Mouse (Mus musculus) large intestine, adult 2 months (tissue): ENCODE data around the gene Hs2st1. TPM values are rescaled to one million over a fixed set of nuclear protein-coding genes. Genes with fewer than 3 reads are reported as not detected.

Experiments used
- DNase-seq: peaks from one replicate; pipeline ENCODE4 v3.0.0-alpha.2; 2012; ENCODE audit warnings: low read depth, low spot score
- WGBS: fragments of 180-500 bp; shearing (Covaris S2); methylation state at CpG from one replicate; pipeline ENCODE4 v1.1.7; 2018; 5-methylcytosine and 5-hydroxymethylcytosine counted together
- polyA plus RNA-seq: library from polyadenylated mRNA; depleted of rRNA; stranded (reverse); fragments of >200 nt; gene quantifications from 2 replicates; pipeline ENCODE4 v1.2.3, GENCODE M21; 2012

Hs2st1 gene
- polyA plus RNA-seq, 1 experiment = 3.2 TPM

- 81% methylated on average over 8 of the region's 8 CpGs for WGBS
- DNase-seq = no peak
Measured at GRCm38 (mm10) chr3:144589189-144589890, 19.4 kb upstream of the Hs2st1 start.

DNA sequence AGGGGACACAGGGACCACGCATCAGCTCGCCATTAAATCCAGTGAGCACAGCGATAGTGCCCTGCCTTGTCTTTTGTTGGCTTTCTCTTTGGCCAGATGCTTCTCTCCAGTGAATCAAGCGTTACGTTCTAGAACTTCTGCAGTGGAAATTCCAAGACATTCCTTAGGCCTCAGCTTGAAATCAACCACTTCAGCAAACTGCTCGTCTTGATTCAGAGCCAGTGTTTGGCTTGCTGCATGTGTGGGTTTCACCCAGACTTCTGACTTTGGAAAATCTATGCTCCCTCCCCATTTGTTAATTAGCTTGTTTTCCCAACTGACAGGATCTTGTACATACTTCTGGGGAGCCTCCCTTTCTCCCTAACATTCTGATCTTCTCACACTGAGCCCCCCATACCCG, 16.8 kb upstream of the Hs2st1 start:
- WGBS = 72% methylated on average over 7 of the region's 7 CpGs
- DNase-seq = no peak

GRCm38 (mm10) chr3:144584789-144585553, 15.0 kb upstream of the Hs2st1 start:
- WGBS = 82% methylated on average over 6 of the region's 6 CpGs
- no peak for DNase-seq

DNA sequence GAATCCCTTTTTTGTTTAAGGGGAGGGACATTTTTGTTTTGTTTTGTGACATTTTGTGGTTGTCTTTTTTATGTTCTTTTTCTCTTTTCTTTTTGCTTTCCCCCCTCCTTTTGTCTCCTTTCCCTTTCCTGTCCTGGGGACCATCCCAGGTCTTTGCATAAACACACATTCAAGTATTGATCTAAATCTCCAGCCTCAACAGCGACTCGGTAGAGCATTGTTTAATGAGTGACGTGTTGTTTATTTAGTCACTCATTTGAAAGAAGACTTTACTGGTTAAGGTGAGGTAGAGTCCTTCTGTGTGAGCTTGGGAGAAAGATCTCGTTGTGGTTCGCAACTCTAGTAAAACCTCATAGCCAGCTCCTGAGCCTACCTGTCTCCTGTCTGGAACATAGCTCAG, 13.8 kb upstream of the Hs2st1 start:
- 34% methylated on average over 5 of the region's 5 CpGs for WGBS
- no peak for DNase-seq

DNA sequence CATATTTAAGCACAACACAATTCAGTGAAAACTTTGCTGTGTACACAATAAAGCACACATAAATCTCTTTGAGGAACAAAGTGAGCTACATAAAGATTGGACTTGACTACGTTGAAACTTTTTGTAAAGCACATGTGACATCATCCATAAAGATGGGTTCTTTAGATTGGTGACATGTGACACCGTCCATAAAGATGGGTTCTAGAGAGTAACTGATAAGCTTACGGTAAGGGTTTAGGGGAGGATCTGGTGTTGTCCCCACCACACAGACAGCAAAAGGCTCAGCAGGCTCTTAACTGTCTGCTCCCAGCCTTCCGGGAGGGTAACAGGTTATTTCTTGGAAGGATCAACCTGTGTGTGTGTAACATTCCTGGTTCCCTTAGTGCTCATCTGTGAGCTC, 12.3 kb upstream of the Hs2st1 start:
- 78% methylated on average over 4 of the region's 4 CpGs for WGBS
- no peak for DNase-seq

GRCm38 (mm10) chr3:144581842-144582241, 11.9 kb upstream of the Hs2st1 start:
- 77% methylated on average over 3 of the region's 3 CpGs for WGBS
- DNase-seq = no peak

- 75% methylated on average over 7 of the region's 7 CpGs for WGBS
- no peak for DNase-seq
Measured at GRCm38 (mm10) chr3:144580281-144580680, 10.3 kb upstream of the Hs2st1 start.

GRCm38 (mm10) chr3:144579796-144580195, 9.8 kb upstream of the Hs2st1 start:
- 75% methylated on average over 5 of the region's 5 CpGs for WGBS
- DNase-seq = no peak

GRCm38 (mm10) chr3:144578921-144579320, 8.9 kb upstream of the Hs2st1 start:
- WGBS = 79% methylated on average over 4 of the region's 4 CpGs
- no peak for DNase-seq

GRCm38 (mm10) chr3:144577366-144578340, 7.7 kb upstream of the Hs2st1 start:
- no peak for DNase-seq
- 26% methylated on average over 10 of the region's 10 CpGs for WGBS

- WGBS = 92% methylated on average over 7 of the region's 7 CpGs
- DNase-seq = no peak
Measured at GRCm38 (mm10) chr3:144574256-144574655, 4.3 kb upstream of the Hs2st1 start.

GRCm38 (mm10) chr3:144570816-144571487, 971 bp upstream of the Hs2st1 start:
- under 1% methylated on average over 25 of the region's 25 CpGs for WGBS
- DNase-seq = no peak

DNA sequence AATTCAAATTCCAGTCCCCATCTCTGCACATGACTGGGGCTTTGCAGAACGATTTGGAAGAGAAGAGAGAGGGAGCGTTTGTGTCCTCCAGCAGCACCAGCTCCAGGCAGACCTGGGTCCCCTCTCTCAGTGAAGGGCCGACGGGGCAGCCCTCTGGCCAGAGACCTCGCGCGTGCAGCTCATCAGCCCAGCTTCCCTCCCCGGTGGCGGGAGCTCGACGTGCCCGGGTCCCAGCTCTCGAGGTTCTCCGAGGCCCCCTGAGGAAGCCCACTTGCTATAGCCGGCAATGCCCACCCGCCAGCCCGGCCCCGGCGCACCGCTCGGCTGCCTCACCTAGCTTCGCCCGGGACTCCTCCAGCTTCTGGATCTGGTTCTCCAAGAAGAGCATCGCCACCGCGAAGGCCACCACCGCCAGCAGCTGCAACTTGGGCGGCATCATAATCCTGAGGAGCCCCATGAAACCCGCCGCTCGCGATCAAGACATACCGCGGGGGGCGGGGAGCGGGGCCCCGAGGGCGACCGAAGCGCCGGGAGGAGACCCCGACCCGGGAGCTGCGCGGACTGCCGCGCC, 495 bp downstream of the Hs2st1 start:
- DNase-seq = no peak
- WGBS = under 1% methylated on average over 47 of the region's 47 CpGs

- WGBS = under 1% methylated on average over 21 of the region's 21 CpGs
- DNase-seq = no peak
Measured at GRCm38 (mm10) chr3:144568861-144569361, 1.1 kb downstream of the Hs2st1 start.

- 81% methylated on average over 7 of the region's 7 CpGs for WGBS
- no peak for DNase-seq
Measured at GRCm38 (mm10) chr3:144565212-144565611, 4.8 kb downstream of the Hs2st1 start.

- DNase-seq = no peak
Measured at GRCm38 (mm10) chr3:144563916-144564315, 6.1 kb downstream of the Hs2st1 start.

DNA sequence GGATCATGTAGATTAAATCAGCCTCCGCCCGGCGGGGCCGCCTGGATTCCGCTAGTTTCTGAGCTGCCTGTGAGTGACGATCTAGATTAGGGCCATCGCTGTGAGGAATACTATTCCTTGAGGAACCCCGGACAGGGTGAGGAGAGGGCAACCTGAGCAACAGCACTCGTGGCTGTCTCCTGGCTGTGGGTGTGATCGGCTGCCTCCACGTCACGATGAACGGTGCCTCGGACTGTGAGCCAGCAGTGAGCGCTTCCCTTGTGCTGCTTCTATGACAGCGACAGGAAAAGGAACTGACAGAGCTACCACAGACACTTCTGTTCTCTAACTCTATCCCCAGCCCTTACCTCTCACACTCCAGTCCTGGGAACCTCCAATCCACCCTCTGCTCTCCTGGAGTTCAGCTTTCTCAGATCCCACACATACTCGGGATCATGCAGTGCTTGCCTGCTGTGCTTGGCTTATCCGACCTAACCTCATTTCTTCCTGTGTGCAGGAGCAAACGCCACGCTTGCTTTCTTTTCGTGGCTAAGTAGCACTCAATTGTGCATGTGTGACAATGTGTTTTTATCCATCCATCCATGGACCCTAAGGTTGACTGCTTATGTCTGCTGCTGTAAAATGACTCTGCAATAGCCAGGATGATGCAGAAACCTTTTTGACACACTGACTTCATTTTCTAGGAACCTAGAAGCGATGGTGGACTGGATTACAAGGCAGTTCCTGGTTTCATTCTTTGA, 8.3 kb downstream of the Hs2st1 start:
- 85% methylated on average over 22 of the region's 22 CpGs for WGBS
- DNase-seq = no peak

More at GRCm38 (mm10) chr3:144563916-144564315, 6.1 kb downstream of the Hs2st1 start:
- 88% methylated on average over 7 of the region's 7 CpGs for WGBS

DNA sequence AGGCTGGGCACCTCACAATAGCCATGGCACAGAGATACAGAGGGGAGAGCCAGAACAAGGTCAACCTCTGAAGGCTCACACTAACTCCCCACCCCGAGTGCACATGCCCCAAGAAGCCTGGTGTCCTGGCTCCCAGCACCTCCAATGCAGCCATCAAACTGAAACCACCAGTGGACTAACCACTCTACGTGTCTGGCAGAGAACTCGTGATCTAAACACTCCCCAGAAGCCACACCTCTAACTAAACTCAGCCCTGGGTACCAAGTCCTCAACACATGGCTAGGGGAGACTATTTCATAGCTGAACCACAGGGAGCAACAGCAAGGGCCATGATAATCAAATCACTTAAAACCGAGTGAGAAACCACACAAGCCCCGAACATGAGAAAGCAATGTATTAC, 11.7 kb downstream of the Hs2st1 start:
- WGBS = 35% methylated on average over 5 of the region's 5 CpGs
- DNase-seq = no peak
